Mouse (Mus musculus): ENCODE data around the gene Cmbl. TPM values are rescaled to one million over a fixed set of nuclear protein-coding genes. Genes with fewer than 3 reads are reported as not detected.
A peak's percentile ranks its signal among the peaks of the same experiment; 100 is the strongest.

Gene Cmbl
- polyA plus RNA-seq, 1 experiment from 2014 or later: 1.7 TPM

- Histone ChIP-seq H3K4me2 (ENCODE audit: low read depth, low read length) (no peak overlapping the region), H3K4me3 (ENCODE audit: low read depth, low read length) (no peak overlapping the region), H3K27ac (ENCODE audit: low read depth, low read length) (no peak overlapping the region), H3K4me1 (ENCODE audit: control insufficient read depth, insufficient read depth, low read length) (no peaks in the 10 kb centered on the region), H3K9ac (replicated peaks; ENCODE audit: low read depth, low read length) (no peak overlapping the region), H3K36me3 (ENCODE audit: control insufficient read depth, insufficient read depth, low read length) (no peaks in the 10 kb centered on the region), H3K27me3 (ENCODE audit: control insufficient read depth, insufficient read depth, low read length) (no peaks in the 10 kb centered on the region), H3K9me3 (ENCODE audit: control insufficient read depth, low read length) (no peaks in the 10 kb centered on the region)
- no peak for ATAC-seq (ENCODE audit: low read depth)
- WGBS: 84% methylated on average over 2 of the region's 2 CpGs
These were observed 10.3 kb upstream of the Cmbl start for GRCm38 (mm10) chr15:31554855-31555254.

DNA sequence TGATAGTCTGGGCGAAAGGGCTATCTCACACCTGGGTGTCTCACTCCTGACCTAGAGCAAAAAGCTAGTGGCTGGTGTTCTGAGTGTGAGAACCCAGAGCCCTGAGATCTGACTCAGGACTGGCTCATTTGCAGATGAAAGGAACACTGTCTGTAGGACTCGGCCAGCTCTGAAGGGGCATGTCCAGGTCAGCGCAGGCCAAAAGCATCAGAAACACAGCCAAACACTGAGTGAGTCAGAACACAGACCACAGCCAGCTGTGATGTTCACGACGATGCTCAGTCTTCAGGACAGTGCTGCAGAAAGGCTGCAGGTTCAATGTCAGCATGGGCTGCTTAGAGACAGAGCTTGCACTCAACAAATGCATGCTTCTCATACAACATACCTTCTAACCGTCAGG is 3.8 kb upstream of the Cmbl start:
- Histone ChIP-seq H3K4me1 (ENCODE audit: control insufficient read depth, insufficient read depth, low read length) (no peaks in the 10 kb centered on the region), H3K27ac (ENCODE audit: low read depth, low read length) (no peak overlapping the region), H3K27me3 (ENCODE audit: control insufficient read depth, insufficient read depth, low read length) (no peaks in the 10 kb centered on the region), H3K9me3 (ENCODE audit: control insufficient read depth, low read length) (no peaks in the 10 kb centered on the region), H3K36me3 (ENCODE audit: control insufficient read depth, insufficient read depth, low read length) (no peaks in the 10 kb centered on the region), H3K4me3 (ENCODE audit: low read depth, low read length) (no peak overlapping the region), H3K9ac (replicated peaks; ENCODE audit: low read depth, low read length) (no peak overlapping the region), H3K4me2 (ENCODE audit: low read depth, low read length) (no peak overlapping the region)
- ATAC-seq (ENCODE audit: low read depth): no peak
- WGBS: 61% methylated on average over 6 of the region's 6 CpGs

DNA sequence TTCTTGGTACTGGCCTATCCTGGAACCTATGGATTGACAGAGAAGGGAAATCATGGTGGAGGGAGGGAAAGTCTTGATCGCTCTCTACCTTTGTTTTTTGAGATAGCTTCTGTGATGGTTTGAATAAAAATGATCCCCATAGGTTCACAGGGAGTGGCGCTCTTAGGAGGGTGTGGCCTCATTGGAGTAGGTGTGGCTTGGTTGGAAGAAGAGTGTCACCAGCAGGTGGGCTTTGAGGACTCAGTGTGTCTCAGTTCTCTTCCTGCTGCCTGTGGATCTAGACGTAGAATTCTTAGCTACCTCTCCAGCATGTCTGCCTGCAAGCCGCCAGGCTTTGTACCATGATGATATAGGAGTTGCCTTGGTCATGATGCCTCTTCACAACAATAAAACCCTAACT is 3.2 kb upstream of the Cmbl start:
- Histone ChIP-seq H3K27ac (ENCODE audit: low read depth, low read length) (no peak overlapping the region), H3K4me3 (ENCODE audit: low read depth, low read length) (no peak overlapping the region), H3K9me3 (ENCODE audit: control insufficient read depth, low read length) (no peaks in the 10 kb centered on the region), H3K27me3 (ENCODE audit: control insufficient read depth, insufficient read depth, low read length) (no peaks in the 10 kb centered on the region), H3K4me1 (ENCODE audit: control insufficient read depth, insufficient read depth, low read length) (no peaks in the 10 kb centered on the region), H3K9ac (replicated peaks; ENCODE audit: low read depth, low read length) (no peak overlapping the region), H3K36me3 (ENCODE audit: control insufficient read depth, insufficient read depth, low read length) (no peaks in the 10 kb centered on the region), H3K4me2 (ENCODE audit: low read depth, low read length) (no peak overlapping the region)
- no peak for ATAC-seq (ENCODE audit: low read depth)
- 95% methylated on average over 4 of the region's 4 CpGs for WGBS

- Histone ChIP-seq H3K4me3 (ENCODE audit: low read depth, low read length) (no peak overlapping the region), H3K9me3 (ENCODE audit: control insufficient read depth, low read length) (no peaks in the 10 kb centered on the region), H3K4me1 (ENCODE audit: control insufficient read depth, insufficient read depth, low read length) (no peaks in the 10 kb centered on the region), H3K27me3 (ENCODE audit: control insufficient read depth, insufficient read depth, low read length) (no peaks in the 10 kb centered on the region), H3K27ac (ENCODE audit: low read depth, low read length) (no peak overlapping the region), H3K36me3 (ENCODE audit: control insufficient read depth, insufficient read depth, low read length) (no peaks in the 10 kb centered on the region), H3K4me2 (ENCODE audit: low read depth, low read length) (no peak overlapping the region), H3K9ac (replicated peaks; ENCODE audit: low read depth, low read length) (no peak overlapping the region)
- WGBS: 69% methylated on average over 8 of the region's 8 CpGs
- ATAC-seq (ENCODE audit: low read depth): no peak
These were observed 2.3 kb upstream of the Cmbl start for GRCm38 (mm10) chr15:31562847-31563246.

DNA sequence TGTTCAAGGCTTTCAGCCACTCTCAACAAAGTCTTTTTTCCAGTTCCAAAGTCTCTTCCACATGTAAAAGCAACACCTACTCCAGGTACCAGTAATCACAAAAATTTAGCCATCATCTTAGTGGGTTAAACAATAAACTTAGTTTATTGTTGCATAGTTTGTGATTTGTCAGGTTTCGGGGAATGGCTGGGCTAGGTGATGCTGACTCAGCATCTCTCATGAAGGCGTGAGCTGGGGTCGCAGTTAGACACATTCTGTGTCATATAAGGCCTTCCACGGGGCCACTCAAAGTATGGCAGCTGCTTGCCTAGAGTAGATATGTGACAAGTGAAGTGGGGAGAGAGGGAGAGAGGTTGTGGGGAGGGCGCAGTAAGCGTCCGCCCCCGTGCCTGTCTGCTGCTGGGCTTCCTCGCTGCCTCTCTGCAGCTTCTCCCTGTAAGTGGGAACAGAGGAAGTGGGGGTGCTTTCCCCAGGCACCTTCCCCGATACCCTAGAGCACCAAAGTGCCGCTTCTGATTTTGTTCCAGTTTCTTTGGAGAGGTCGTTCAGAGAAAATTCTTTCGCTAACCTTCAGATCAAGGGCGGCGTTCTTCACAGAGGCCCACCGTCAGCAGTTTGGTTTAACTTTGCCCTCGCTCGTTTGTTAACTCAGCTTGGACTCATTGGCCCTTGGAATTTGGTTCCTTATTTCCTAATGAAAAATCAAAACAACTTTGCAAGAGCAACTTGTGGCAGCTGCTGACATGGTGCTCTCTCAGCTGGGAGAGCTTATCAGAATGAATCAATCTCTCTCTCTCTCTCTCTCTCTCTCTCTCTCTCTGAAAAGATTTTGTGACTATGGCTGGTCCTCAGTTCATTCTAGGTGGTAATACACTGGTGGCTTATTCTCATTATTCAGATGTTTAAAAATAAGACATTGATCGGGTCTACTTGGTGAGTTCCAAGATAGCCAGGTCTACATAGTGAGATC is 1.3 kb upstream of the Cmbl start:
- Histone ChIP-seq H3K4me1 (ENCODE audit: control insufficient read depth, insufficient read depth, low read length) (no peaks in the 10 kb centered on the region), H3K9ac (replicated peaks; ENCODE audit: low read depth, low read length) (no peak overlapping the region), H3K27me3 (ENCODE audit: control insufficient read depth, insufficient read depth, low read length) (no peaks in the 10 kb centered on the region), H3K27ac (ENCODE audit: low read depth, low read length) (no peak overlapping the region), H3K36me3 (ENCODE audit: control insufficient read depth, insufficient read depth, low read length) (no peaks in the 10 kb centered on the region), H3K4me2 (ENCODE audit: low read depth, low read length) (no peak overlapping the region), H3K4me3 (ENCODE audit: low read depth, low read length) (no peak overlapping the region), H3K9me3 (ENCODE audit: control insufficient read depth, low read length) (no peaks in the 10 kb centered on the region)
- ATAC-seq (ENCODE audit: low read depth): no peak
- WGBS: 71% methylated on average over 19 of the region's 19 CpGs

- WGBS: 82% methylated on average over 1 of the region's 1 CpGs
- Histone ChIP-seq H3K4me3 (ENCODE audit: low read depth, low read length) (no peak overlapping the region), H3K27me3 (ENCODE audit: control insufficient read depth, insufficient read depth, low read length) (no peaks in the 10 kb centered on the region), H3K27ac (ENCODE audit: low read depth, low read length) (no peak overlapping the region), H3K9ac (replicated peaks; ENCODE audit: low read depth, low read length) (no peak overlapping the region), H3K36me3 (ENCODE audit: control insufficient read depth, insufficient read depth, low read length) (no peaks in the 10 kb centered on the region), H3K4me2 (ENCODE audit: low read depth, low read length) (no peak overlapping the region), H3K9me3 (ENCODE audit: control insufficient read depth, low read length) (no peaks in the 10 kb centered on the region), H3K4me1 (ENCODE audit: control insufficient read depth, insufficient read depth, low read length) (no peaks in the 10 kb centered on the region)
- ATAC-seq (ENCODE audit: low read depth): no peak
These were observed 597 bp downstream of the Cmbl start for GRCm38 (mm10) chr15:31565786-31566185.

DNA sequence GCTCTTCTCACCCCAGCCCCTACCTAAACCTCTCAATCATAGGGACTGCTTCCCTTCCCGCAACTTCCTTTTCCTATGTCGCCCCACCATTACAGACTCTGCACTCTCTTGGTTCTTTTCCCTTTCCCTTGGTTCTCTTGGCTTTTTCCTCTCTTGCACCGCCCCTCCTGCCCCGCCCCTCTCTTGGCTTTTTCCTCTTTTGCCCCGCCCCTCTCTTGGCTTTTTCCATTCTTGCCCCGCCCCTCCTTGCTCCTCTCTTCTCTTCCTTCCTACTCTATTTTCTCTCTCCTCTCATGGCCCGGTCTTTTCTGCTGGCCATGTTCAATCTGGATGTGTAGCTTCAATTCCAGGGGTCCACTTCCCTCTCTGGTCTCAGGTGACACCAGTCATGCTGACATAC is 2.2 kb downstream of the Cmbl start:
- WGBS: 72% methylated on average over 7 of the region's 7 CpGs
- Histone ChIP-seq H3K27me3 (ENCODE audit: control insufficient read depth, insufficient read depth, low read length) (no peaks in the 10 kb centered on the region), H3K36me3 (ENCODE audit: control insufficient read depth, insufficient read depth, low read length) (no peaks in the 10 kb centered on the region), H3K4me3 (ENCODE audit: low read depth, low read length) (no peak overlapping the region), H3K4me1 (ENCODE audit: control insufficient read depth, insufficient read depth, low read length) (no peaks in the 10 kb centered on the region), H3K27ac (ENCODE audit: low read depth, low read length) (no peak overlapping the region), H3K4me2 (ENCODE audit: low read depth, low read length) (no peak overlapping the region), H3K9me3 (ENCODE audit: control insufficient read depth, low read length) (no peaks in the 10 kb centered on the region), H3K9ac (replicated peaks; ENCODE audit: low read depth, low read length) (no peak overlapping the region)
- no peak for ATAC-seq (ENCODE audit: low read depth)

DNA sequence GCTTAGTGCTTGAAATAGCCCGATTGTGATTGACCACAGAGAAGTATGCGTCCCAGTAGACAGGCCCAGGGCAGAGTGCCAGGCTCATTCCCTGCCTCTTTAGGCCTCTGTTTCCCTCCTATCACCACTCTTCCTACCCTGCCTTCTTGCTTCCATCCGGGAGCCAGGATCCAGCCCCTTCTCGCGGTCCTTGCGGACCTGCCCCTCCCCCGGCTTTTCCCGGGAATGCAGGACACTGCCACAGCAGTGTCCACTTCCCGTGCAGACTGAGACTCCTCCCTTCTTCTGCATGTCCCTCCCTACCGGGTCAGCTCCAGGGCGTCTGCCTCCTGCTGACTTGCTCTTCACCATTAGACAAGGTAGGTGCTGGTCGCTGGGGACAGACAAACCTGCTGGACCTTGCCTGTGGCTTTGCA is 3.4 kb downstream of the Cmbl start:
- WGBS: 20% methylated on average over 12 of the region's 12 CpGs
- ATAC-seq (ENCODE audit: low read depth): peak; percentile 34; the same call in 1 of the 2 replicates

GRCm38 (mm10) chr15:31569325-31570022 is 4.3 kb downstream of the Cmbl start:
- 71% methylated on average over 9 of the region's 9 CpGs for WGBS
- Histone ChIP-seq H3K9me3 (ENCODE audit: control insufficient read depth, low read length) (no peaks in the 10 kb centered on the region), H3K36me3 (ENCODE audit: control insufficient read depth, insufficient read depth, low read length) (no peaks in the 10 kb centered on the region), H3K9ac (replicated peaks; ENCODE audit: low read depth, low read length) (no peak overlapping the region), H3K4me1 (ENCODE audit: control insufficient read depth, insufficient read depth, low read length) (no peaks in the 10 kb centered on the region), H3K27ac (ENCODE audit: low read depth, low read length) (no peak overlapping the region), H3K27me3 (ENCODE audit: control insufficient read depth, insufficient read depth, low read length) (no peaks in the 10 kb centered on the region), H3K4me3 (ENCODE audit: low read depth, low read length) (no peak overlapping the region), H3K4me2 (ENCODE audit: low read depth, low read length) (no peak overlapping the region)
- ATAC-seq (ENCODE audit: low read depth): no peak

More for the DNA sequence above, 3.4 kb downstream of the Cmbl start:
- no peak overlapping the region for H3K9ac ChIP-seq (replicated peaks; ENCODE audit: low read depth, low read length)
- no peak overlapping the region for H3K4me2 ChIP-seq (ENCODE audit: low read depth, low read length)
- no peak overlapping the region for H3K4me3 ChIP-seq (ENCODE audit: low read depth, low read length)
- no peaks in the 10 kb centered on the region for H3K36me3 ChIP-seq (ENCODE audit: control insufficient read depth, insufficient read depth, low read length)
- no peaks in the 10 kb centered on the region for H3K4me1 ChIP-seq (ENCODE audit: control insufficient read depth, insufficient read depth, low read length)
- no peak overlapping the region for H3K27ac ChIP-seq (ENCODE audit: low read depth, low read length)
- H3K27me3 ChIP-seq (ENCODE audit: control insufficient read depth, insufficient read depth, low read length): no peaks in the 10 kb centered on the region
- H3K9me3 ChIP-seq (ENCODE audit: control insufficient read depth, low read length): no peaks in the 10 kb centered on the region

All from neural tube, embryonic 14.5 days (tissue).